ENCODE assay signal across 23 mouse cellular contexts in genomic region chr8:120020298-120020697, GRCm38 (mm10). TPM values are rescaled to one million over a fixed set of nuclear protein-coding genes. Genes with fewer than 3 reads are reported as not detected.
A peak's percentile ranks its signal among the peaks of the same experiment; 100 is the strongest.
DNase-seq lines count a peak whose midpoint lies in the region; ATAC-seq and TF ChIP-seq lines count a peak whose summit lies in the region.
"Had no signal": no experiment of that assay in that cellular context is flagged by ENCODE, and none has a peak within 500 bp of the region (broad histone marks: within the 10 kb centered on the region; RNA-seq: fewer than 3 reads in every experiment).

No protein-coding gene starts in this region.

- TF ChIP-seq EP300 in MEL (IDR thresholded peaks at IDR 0.05; ENCODE audit: low read depth in 1 of 2, low read length in 2 of 2) = peak in 1 of 2 experiments; percentile 49; a peak in 2 of 4 replicates
- TF ChIP-seq EP300 in stomach, postnatal 0 days (optimal IDR thresholded peaks at IDR 0.05) = no peak

- WGBS in limb, embryonic 12.5 days = 79% methylated on average over 7 of the region's 7 CpGs
- 80% methylated on average over 7 of the region's 7 CpGs for WGBS in limb, embryonic 10.5 days
- 66% methylated on average over 7 of the region's 7 CpGs for WGBS in stomach, postnatal 0 days

- DNase-seq in limb, embryonic 10.5 days (ENCODE audit: low spot score) = no peak
- peak; percentile 33 for DNase-seq in MEL (ENCODE audit: low read depth, low spot score)
- peak; percentile 17 for DNase-seq in retina, postnatal 7 days (ENCODE audit: low read depth, low spot score)
- DNase-seq in stomach, postnatal 0 days (ENCODE audit: low spot score) = no peak
- DNase-seq in right cerebral cortex, adult 2 months (ENCODE audit: low spot score in 2 of 2) = no peak
- DNase-seq: adrenal gland, adult 8-10 months; adrenal gland, postnatal 25 days; B cell, adult 2 months; cerebellum, adult 11-12 months; cerebellum, adult 8-10 months; cerebellum, postnatal 10 days; forebrain, postnatal 0 days; gastrocnemius, adult 2 months; gastrocnemius, postnatal 14 days; heart, adult 11 months had no signal

- no peaks in the 10 kb centered on the region for H3K9me3 ChIP-seq in limb, embryonic 12.5 days
- H3K9me3 ChIP-seq in limb, embryonic 10.5 days (replicated peaks) = no peaks in the 10 kb centered on the region
- no peaks in the 10 kb centered on the region for H3K9me3 ChIP-seq in MEL (replicated peaks; ENCODE audit: insufficient read depth, low read length)
- no peaks in the 10 kb centered on the region for H3K9me3 ChIP-seq in stomach, postnatal 0 days (ENCODE audit: control insufficient read depth, low read length)
- H3K9me3 ChIP-seq: hindbrain, embryonic 12.5 days; hindbrain, embryonic 15.5 days had no signal

- no peaks in the 10 kb centered on the region for H3K27me3 ChIP-seq in limb, embryonic 12.5 days
- H3K27me3 ChIP-seq in limb, embryonic 10.5 days (ENCODE audit: low read depth, poor library complexity, severe bottlenecking) = no peaks in the 10 kb centered on the region
- no peaks in the 10 kb centered on the region for H3K27me3 ChIP-seq in MEL (ENCODE audit: control insufficient read depth in 1 of 2, insufficient read depth in 2 of 2, low read length in 2 of 2)
- no peaks in the 10 kb centered on the region for H3K27me3 ChIP-seq in stomach, postnatal 0 days (ENCODE audit: control insufficient read depth, insufficient read depth, low read length)
- H3K27me3 ChIP-seq: hindbrain, embryonic 15.5 days had no signal

- H3K9ac ChIP-seq in limb, embryonic 12.5 days (replicated peaks) = no peak overlapping the region
- no peak overlapping the region for H3K9ac ChIP-seq in MEL (ENCODE audit: control insufficient read depth, low read depth, low read length, poor library complexity, severe bottlenecking)
- no peak overlapping the region for H3K9ac ChIP-seq in stomach, postnatal 0 days (ENCODE audit: low read length)
- H3K9ac ChIP-seq: forebrain, postnatal 0 days; hindbrain, embryonic 12.5 days; hindbrain, embryonic 15.5 days had no signal

- H3K4me1 ChIP-seq in limb, embryonic 12.5 days (replicated peaks) = peaks cover 13% of the 10 kb centered on the region
- peaks cover 15% of the 10 kb centered on the region for H3K4me1 ChIP-seq in limb, embryonic 10.5 days
- peaks cover 6 to 21% of the 10 kb centered on the region in 2 experiments for H3K4me1 ChIP-seq in MEL (ENCODE audit: control insufficient read depth in 1 of 2, insufficient read depth in 2 of 2, low read length in 2 of 2)
- H3K4me1 ChIP-seq in stomach, postnatal 0 days (replicated peaks; ENCODE audit: control insufficient read depth, insufficient read depth) = no peaks in the 10 kb centered on the region
- H3K4me1 ChIP-seq: hindbrain, embryonic 15.5 days had no signal

- ATAC-seq in limb, embryonic 12.5 days (ENCODE audit: insufficient number of reproducible peaks, insufficient read depth, low FRiP score, low TSS enrichment, low read depth) = no peak
- ATAC-seq in megakaryocyte progenitor cell, adult 5-6 weeks (replicated peaks; ENCODE audit: poor library complexity) = 0 out of 2 replicates have a peak, but pooled peaks have one; percentile 12
- ATAC-seq in stomach, postnatal 0 days (ENCODE audit: low FRiP score, low TSS enrichment) = no peak
- ATAC-seq: activated CD4-positive, CD25-positive, alpha-beta regulatory T cell, adult 4 months; forebrain, embryonic 14.5 days had no signal

- TF ChIP-seq RAD21 in MEL (IDR thresholded peaks at IDR 0.05; ENCODE audit: low read depth, low read length) = no peak

- no peaks in the 10 kb centered on the region for H3K79me2 ChIP-seq in MEL (ENCODE audit: control insufficient read depth, insufficient read depth, low read length, poor library complexity)

- no peaks in the 10 kb centered on the region; the same call in 1 of the 2 replicates for H3K36me3 ChIP-seq in limb, embryonic 12.5 days
- H3K36me3 ChIP-seq in limb, embryonic 10.5 days = no peaks in the 10 kb centered on the region
- peaks cover 0 to 5% of the 10 kb centered on the region in 2 experiments; a peak in 1 of 4 replicates for H3K36me3 ChIP-seq in MEL (ENCODE audit: control insufficient read depth in 1 of 2, insufficient read depth in 2 of 2, low read length in 2 of 2)
- H3K36me3 ChIP-seq in stomach, postnatal 0 days (ENCODE audit: control insufficient read depth, insufficient read depth, low read length) = peaks cover 3% of the 10 kb centered on the region; the same call in 1 of the 2 replicates
- H3K36me3 ChIP-seq: hindbrain, embryonic 12.5 days; hindbrain, embryonic 15.5 days had no signal

- no peak for TF ChIP-seq POLR2A in MEL (IDR thresholded peaks at IDR 0.05; ENCODE audit: control insufficient read depth in 1 of 2, insufficient read depth in 1 of 2, low read depth in 1 of 2, low read length in 2 of 2, poor library complexity in 1 of 2)

- TF ChIP-seq CTCF in MEL (IDR thresholded peaks at IDR 0.05 in 2 of 3, conservative IDR thresholded peaks at IDR 0.05 in 1 of 3; ENCODE audit: control insufficient read depth in 1 of 3, insufficient read depth in 1 of 3, low read depth in 2 of 3, low read length in 3 of 3, poor library complexity in 1 of 3, severe bottlenecking in 1 of 3) = no peak
- no peak for TF ChIP-seq CTCF in stomach, postnatal 0 days (IDR thresholded peaks at IDR 0.05; ENCODE audit: low read depth)

- no peak overlapping the region for H3K4me3 ChIP-seq in limb, embryonic 12.5 days (replicated peaks)
- H3K4me3 ChIP-seq in limb, embryonic 10.5 days = no peak overlapping the region
- no peak overlapping the region for H3K4me3 ChIP-seq in MEL (ENCODE audit: control insufficient read depth in 1 of 2, insufficient read depth in 1 of 2, low read depth in 2 of 2, low read length in 2 of 2)
- no peak overlapping the region for H3K4me3 ChIP-seq in stomach, postnatal 0 days (ENCODE audit: low read depth, low read length)
- H3K4me3 ChIP-seq: gastrocnemius, adult 2 months; hindbrain, embryonic 12.5 days; hindbrain, embryonic 15.5 days had no signal

- H3K27ac ChIP-seq in limb, embryonic 12.5 days = peak overlapping the region; percentile 13; the same call in 1 of the 2 replicates
- no peak overlapping the region for H3K27ac ChIP-seq in limb, embryonic 10.5 days
- H3K27ac ChIP-seq in MEL (ENCODE audit: control insufficient read depth, low read depth, low read length) = no peak overlapping the region
- no peak overlapping the region for H3K27ac ChIP-seq in stomach, postnatal 0 days (replicated peaks)
- H3K27ac ChIP-seq: gastrocnemius, adult 2 months; hindbrain, embryonic 12.5 days; hindbrain, embryonic 15.5 days had no signal

- no peak overlapping the region for H3K4me2 ChIP-seq in limb, embryonic 12.5 days
- H3K4me2 ChIP-seq in stomach, postnatal 0 days (replicated peaks; ENCODE audit: low read depth) = no peak overlapping the region
- H3K4me2 ChIP-seq: heart, embryonic 11.5 days; hindbrain, embryonic 12.5 days; hindbrain, embryonic 15.5 days had no signal

TF ChIP-seq in MEL, 35 proteins besides CTCF, POLR2A, EP300 and RAD21:
- 0 out of 2 replicates have a peak, but pooled peaks have one; percentile 8 for TF ChIP-seq BHLHE40 (IDR thresholded peaks at IDR 0.05; ENCODE audit: borderline replicate concordance, low read depth, low read length)
- TF ChIP-seq GABPA (IDR thresholded peaks at IDR 0.05; ENCODE audit: low read depth, low read length) = no peak
- TF ChIP-seq POLR2AphosphoS5 (IDR thresholded peaks at IDR 0.05; ENCODE audit: borderline replicate concordance, low read depth, low read length) = no peak

RNA-seq across cellular contexts. Expression of gene Crispld2, which starts 28.1 kb away (rescaled TPM):
- polyA plus RNA-seq in limb, embryonic 12.5 days (2016; fragmentation: Nextera tagmentation; extraction: Ambion mirVana) = 7.4 and 8.5 TPM in 2 replicates
- polyA plus RNA-seq in limb, embryonic 10.5 days (2016; fragmentation: Nextera tagmentation; extraction: Ambion mirVana) = 5.0 and 6.1 TPM in 2 replicates
- total RNA-seq in MEL (2012; rRNA removed) = 1.5 and 2.2 TPM in 2 replicates
- 1 to 10 TPM in 1 of 2 experiments, not detected in 1; 1.7 TPM for polyA plus RNA-seq in MEL (2012; ENCODE audit: insufficient read depth in 1 of 2, insufficient read length in 2 of 2, low read depth in 1 of 2, low replicate concordance in 2 of 2, missing spikeins in 1 of 2)
- total RNA-seq in megakaryocyte progenitor cell, adult 5-6 weeks (2015) = 0.49 and 0.54 TPM in 2 replicates
- total RNA-seq in megakaryocyte progenitor cell, adult 5-6 weeks (2017) = 0.51 and 0.92 TPM in 2 replicates
- polyA plus RNA-seq in stomach, postnatal 0 days (2015; fragmentation: Nextera tagmentation; extraction: Ambion mirVana) = 29.2 and 29.6 TPM in 2 replicates
- total RNA-seq: CH12.LX had no signal
- polyA plus RNA-seq: activated CD4-positive, CD25-positive, alpha-beta regulatory T cell, adult 4 months had no signal

Comparison
In these comparisons a context has a peak if more than half of its experiments do, and no peak if none do; other contexts are left out.
1. DNase-seq: peak in MEL (single experiment) and retina, postnatal 7 days (single experiment); none in limb, embryonic 10.5 days (single experiment), stomach, postnatal 0 days (single experiment) and right cerebral cortex, adult 2 months (0 of 2).